Mouse (Mus musculus) gastrocnemius, adult 8-10 months (tissue): ENCODE results near the gene Lrrc25. TPM values are rescaled to one million over a fixed set of nuclear protein-coding genes. Genes with fewer than 3 reads are reported as not detected.
A peak's percentile ranks its signal among the peaks of the same experiment; 100 is the strongest.
"Not testable (repeated sequence)": the region's sequence is repeated elsewhere in the genome, so short reads cannot be mapped to it uniquely, and the experiment has no call there.

Experiments
- DNase-seq, 2 experiments: peaks; one replicate each; pipeline ENCODE4 v3.0.0; 2022; ENCODE audit warnings: low spot score in 2 of 2
- total RNA-seq, 4 experiments: library from RNA; stranded (reverse); gene quantifications; 2 replicates each; pipeline ENCODE4 v1.2.4; 2022

Gene Lrrc25
- total RNA-seq, result under 1 TPM in 3 of 4 experiments, not detected in 1; 0.17 to 0.49 (median 0.22) TPM

GRCm38 (mm10) chr8:70615894-70616293 lies at the start of gene Lrrc25:
Gene Lrrc25, plus strand, starts transcription at chr8:70616155.
- DNase-seq, result no peak

- no peak for DNase-seq
Observed at GRCm38 (mm10) chr8:70570360-70570759, 45.6 kb upstream of the Lrrc25 start.

- DNase-seq, result peak; percentile 82 to 89
Observed at GRCm38 (mm10) chr8:70570990-70571389, 45.0 kb upstream of the Lrrc25 start.

- DNase-seq, result no peak
Observed at GRCm38 (mm10) chr8:70574302-70574701, 41.7 kb upstream of the Lrrc25 start.

- no peak for DNase-seq
Observed at GRCm38 (mm10) chr8:70574915-70575314, 41.0 kb upstream of the Lrrc25 start.

GRCm38 (mm10) chr8:70577207-70577606 lies 38.7 kb upstream of the Lrrc25 start:
- no peak for DNase-seq

- DNase-seq, result peak in 1 of 2 experiments; percentile 68
Observed at GRCm38 (mm10) chr8:70583476-70584387, 32.2 kb upstream of the Lrrc25 start.

- DNase-seq, result no peak
Observed at GRCm38 (mm10) chr8:70584606-70585257, 31.2 kb upstream of the Lrrc25 start.

GRCm38 (mm10) chr8:70585258-70585652 lies 30.7 kb upstream of the Lrrc25 start:
- peak; percentile 61 to 68 for DNase-seq

GRCm38 (mm10) chr8:70587955-70588354 lies 28.0 kb upstream of the Lrrc25 start:
- DNase-seq, result not testable (repeated sequence)

GRCm38 (mm10) chr8:70591569-70591968 lies 24.4 kb upstream of the Lrrc25 start:
- no peak for DNase-seq

- no peak for DNase-seq
Observed at GRCm38 (mm10) chr8:70593173-70593572, 22.8 kb upstream of the Lrrc25 start.

GRCm38 (mm10) chr8:70593961-70594609 lies 21.9 kb upstream of the Lrrc25 start, which contains the start of gene Isyna1:
Gene Isyna1, plus strand, starts transcription at chr8:70594373.
- DNase-seq, result peak; percentile 54 to 63

- no peak for DNase-seq
Observed at GRCm38 (mm10) chr8:70594621-70595564, 21.1 kb upstream of the Lrrc25 start.

- DNase-seq, result no peak
Observed at GRCm38 (mm10) chr8:70595811-70596210, 20.1 kb upstream of the Lrrc25 start.

GRCm38 (mm10) chr8:70596216-70596615 lies 19.7 kb upstream of the Lrrc25 start:
- no peak for DNase-seq

- DNase-seq, result no peak
Observed at GRCm38 (mm10) chr8:70596775-70597416, 19.1 kb upstream of the Lrrc25 start.

GRCm38 (mm10) chr8:70597417-70598272 lies 18.3 kb upstream of the Lrrc25 start:
- no peak for DNase-seq

GRCm38 (mm10) chr8:70598283-70598682 lies 17.7 kb upstream of the Lrrc25 start:
- peak; percentile 65 for DNase-seq
